Mouse (Mus musculus) layer of hippocampus, adult 18-20 months (tissue): ENCODE data around the gene Gcfc2. TPM values are rescaled to one million over a fixed set of nuclear protein-coding genes. Genes with fewer than 3 reads are reported as not detected.

Source experiments
- DNase-seq, 2 experiments: peaks; one replicate each; pipeline ENCODE4 v3.0.0; 2022; ENCODE audit warnings: low spot score in 2 of 2
- microRNA-seq, 2 experiments: library from miRNA; unstranded; fragments of <30 nt; microRNA quantifications; one replicate each; pipeline ENCODE4 v1.2.0; 2021
- total RNA-seq, 2 experiments: library from RNA; stranded (reverse); gene quantifications; 2 replicates each; pipeline ENCODE4 v1.2.3; 2021

Gcfc2 gene
- total RNA-seq, 2 experiments from 2014 or later: 9.4 to 9.5 TPM

GRCm38 (mm10) chr6:81975971-81976621, 52.6 kb downstream of the Gcfc2 start:
- peak; percentile 63 to 87 for DNase-seq

DNA sequence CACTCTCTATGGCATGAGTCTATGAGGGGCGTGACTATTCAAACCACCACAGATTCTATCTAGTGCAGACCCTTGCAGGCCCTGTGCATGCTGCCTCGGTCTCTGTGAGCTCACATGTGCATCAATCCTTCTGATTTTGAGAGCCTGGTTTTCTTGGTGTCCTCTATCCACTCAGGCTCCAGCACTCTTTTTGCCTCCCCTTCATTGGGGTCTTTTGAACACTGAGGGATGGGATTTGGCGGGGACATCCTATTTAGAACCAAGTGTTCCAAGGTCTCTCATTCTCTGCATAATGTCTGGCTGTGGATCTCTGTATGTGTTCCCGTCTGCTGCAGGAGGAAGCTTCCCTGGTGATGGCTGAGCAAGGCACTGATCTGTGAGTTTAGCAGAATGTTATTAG, 55.8 kb downstream of the Gcfc2 start:
- no peak for DNase-seq

- peak in 1 of 2 experiments; percentile 0 for DNase-seq
Measured at GRCm38 (mm10) chr6:81986171-81986570, 62.7 kb downstream of the Gcfc2 start.

DNA sequence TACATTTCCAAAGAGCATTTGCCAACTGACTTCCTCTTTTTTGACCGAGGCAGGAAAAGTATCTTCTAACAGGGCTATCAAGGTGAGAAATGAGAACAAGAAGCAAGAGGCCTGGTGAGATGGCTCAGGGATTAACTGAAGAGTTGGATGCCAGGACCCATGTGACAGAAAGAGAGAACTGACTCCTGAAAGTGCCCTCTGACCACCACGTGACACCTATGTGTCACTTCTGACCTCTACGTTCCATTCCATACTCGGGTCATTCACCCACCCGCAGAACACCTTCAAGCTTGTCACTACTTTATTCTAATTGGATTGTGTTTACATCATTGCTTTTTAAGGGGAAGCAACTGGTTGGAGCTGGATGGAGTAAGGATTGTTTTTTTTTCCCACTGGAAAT, 63.1 kb downstream of the Gcfc2 start:
- DNase-seq: peak in 1 of 2 experiments; percentile 0

DNA sequence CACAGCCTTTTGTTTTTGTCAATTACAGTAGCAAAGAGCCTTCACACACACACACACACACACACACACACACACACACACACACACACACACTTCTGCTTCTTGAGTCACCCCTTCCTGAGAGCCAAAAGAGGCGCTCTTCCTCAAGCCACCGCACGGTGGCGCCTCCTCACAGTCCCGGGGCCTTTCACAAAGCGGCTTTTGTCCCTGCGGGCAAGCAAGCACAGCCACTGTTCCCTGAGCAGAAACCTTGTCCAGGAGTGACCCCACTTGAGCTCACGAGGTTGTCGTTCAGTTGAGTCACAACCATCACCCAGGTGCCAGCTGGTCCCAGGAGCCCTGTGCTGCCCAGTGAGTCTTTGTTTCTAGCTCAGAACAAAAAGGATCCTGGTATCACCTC, 63.5 kb downstream of the Gcfc2 start:
- peak; percentile 49 to 85 for DNase-seq

- DNase-seq: peak in 1 of 2 experiments; percentile 62
Measured at GRCm38 (mm10) chr6:81987580-81987979, 64.1 kb downstream of the Gcfc2 start.

- no peak for DNase-seq
Measured at GRCm38 (mm10) chr6:81988341-81988740, 64.9 kb downstream of the Gcfc2 start.

DNA sequence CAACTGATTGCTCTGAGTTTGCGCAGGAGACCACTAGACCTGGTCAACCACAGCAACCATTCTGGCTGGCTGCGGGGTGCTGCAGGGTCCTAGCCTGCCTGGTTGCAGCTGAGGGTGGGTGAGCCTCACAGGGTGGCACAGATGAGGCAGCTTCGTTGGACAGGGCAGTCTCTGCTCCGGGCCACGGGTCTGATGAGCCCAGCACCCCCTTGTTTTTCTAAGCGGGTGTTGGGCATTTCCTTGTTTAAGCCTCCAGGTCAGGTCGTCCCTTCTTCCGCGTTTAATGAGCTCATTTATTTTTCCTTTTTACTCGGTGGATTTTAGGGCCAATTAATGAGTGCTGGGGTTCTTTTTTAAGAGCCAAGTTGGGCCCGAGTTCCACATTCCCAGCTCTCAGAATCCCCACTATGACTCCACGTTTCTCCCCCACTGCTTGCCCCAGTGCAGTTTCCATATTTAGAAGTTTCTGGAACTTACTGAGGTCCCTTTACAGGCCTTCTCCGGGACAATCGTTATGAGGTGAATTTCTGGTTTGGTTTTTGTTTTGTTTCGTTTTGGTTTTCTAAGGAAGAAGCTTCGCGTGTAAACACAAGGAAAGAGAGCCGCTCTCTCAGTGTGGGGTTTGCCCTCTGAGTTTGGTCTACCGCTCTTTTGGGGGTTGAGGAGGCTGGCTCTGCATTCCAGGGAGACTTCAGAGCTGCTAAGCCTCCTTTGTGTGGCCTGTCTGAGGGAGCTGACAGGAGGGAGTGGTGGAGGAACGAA, 66.8 kb downstream of the Gcfc2 start:
- DNase-seq: peak in 1 of 2 experiments; percentile 42

Small RNAs within 50 kb of the gene (microRNA-seq; reads per million reads assigned to microRNA genes)
- gene Mir468 (0 reads per million in 2 experiments), gene Mir7232 (0 reads per million in 2 experiments)

Other genes with a start within 250 kb of the Gcfc2 start
- 10 to 100 TPM; 33.9 to 38.3 TPM for gene Mrpl19, start 42.3 kb downstream of the Gcfc2 start, total RNA-seq
- 10 to 100 TPM; 12.7 to 14.2 TPM for gene Eva1a, start 117.4 kb downstream of the Gcfc2 start, total RNA-seq